Mouse (Mus musculus): Measurements from ENCODE around the gene Lypd6b.

Lypd6b gene

DNA sequence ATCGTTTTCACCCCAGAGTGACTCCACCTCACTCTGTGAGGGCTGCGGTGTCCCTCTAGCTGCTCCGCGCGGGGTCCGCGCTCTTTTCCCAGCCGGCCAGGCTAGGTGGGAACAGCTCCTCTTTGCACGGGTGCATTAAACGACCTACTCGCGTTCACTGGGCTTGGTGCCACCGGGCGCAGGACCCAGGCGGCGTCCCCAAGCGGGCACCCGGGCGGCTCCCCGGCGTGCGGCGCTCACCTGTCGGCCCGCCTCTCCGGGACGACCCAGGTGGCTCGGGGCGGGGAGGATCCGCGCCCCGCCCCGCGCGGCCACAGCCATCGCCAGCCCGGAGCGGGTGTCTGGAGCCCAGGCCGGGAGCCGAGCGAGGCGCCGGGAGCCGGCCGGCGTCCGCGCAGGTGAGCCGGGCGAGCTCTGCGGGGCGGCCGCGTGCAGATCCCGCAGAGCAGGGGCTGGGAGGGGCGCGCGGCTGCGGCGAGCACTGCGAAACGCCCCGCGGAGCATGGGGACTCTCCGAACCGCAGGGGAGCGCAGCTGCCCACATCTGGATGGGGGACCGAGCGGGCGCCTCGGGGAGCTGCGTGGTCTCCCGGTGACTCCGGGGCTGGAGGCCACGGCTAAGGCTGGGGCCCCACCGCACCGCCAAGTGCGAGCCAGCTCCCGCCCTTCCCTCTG is at the start of gene Lypd6b:
Gene Lypd6b (plus strand): TSS at position 313 of the 675 bp plus-strand sequence.
- DNase-seq (ENCODE audit: low spot score), result no peak

DNA sequence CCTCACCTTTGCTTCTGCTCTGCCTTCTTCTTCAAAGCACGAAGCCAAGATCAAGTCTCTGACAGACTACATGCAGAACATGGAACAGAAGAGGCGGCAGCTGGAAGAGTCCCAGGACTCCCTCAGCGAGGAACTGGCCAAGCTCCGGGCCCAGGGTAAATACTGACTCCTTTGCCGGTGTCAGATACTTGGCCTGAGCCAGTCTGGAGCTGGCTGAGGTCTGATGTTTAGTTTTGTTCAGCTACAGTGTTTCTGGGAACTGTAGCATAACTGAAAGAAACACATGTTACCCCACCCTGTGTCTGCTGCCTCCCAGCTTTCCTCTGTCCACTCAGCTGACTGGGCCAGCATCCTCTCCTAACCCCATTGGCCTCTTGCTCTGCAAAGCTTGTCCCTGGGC is 48.4 kb upstream of the Lypd6b start:
- DNase-seq (ENCODE audit: low spot score), result no peak

DNA sequence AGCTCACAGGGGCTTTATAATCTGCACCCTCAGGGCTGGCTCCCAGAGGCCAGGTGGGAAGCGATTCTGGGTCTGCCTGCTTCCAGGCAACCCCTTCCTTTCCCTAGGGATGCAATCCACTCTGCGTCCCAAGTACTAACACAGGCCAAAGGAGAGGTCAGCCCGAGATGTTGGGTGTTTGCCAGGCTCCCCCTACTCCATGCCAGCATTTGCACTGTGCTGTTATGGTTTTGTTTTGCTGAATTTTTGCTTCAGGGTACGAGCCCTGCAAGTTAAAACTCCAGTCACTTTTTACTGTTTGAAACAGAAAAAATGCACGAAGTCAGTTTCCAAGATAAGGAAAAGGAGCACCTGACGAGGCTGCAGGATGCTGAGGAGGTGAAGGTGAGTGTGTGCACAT is 46.5 kb upstream of the Lypd6b start:
- DNase-seq (ENCODE audit: low spot score), result no peak

DNA sequence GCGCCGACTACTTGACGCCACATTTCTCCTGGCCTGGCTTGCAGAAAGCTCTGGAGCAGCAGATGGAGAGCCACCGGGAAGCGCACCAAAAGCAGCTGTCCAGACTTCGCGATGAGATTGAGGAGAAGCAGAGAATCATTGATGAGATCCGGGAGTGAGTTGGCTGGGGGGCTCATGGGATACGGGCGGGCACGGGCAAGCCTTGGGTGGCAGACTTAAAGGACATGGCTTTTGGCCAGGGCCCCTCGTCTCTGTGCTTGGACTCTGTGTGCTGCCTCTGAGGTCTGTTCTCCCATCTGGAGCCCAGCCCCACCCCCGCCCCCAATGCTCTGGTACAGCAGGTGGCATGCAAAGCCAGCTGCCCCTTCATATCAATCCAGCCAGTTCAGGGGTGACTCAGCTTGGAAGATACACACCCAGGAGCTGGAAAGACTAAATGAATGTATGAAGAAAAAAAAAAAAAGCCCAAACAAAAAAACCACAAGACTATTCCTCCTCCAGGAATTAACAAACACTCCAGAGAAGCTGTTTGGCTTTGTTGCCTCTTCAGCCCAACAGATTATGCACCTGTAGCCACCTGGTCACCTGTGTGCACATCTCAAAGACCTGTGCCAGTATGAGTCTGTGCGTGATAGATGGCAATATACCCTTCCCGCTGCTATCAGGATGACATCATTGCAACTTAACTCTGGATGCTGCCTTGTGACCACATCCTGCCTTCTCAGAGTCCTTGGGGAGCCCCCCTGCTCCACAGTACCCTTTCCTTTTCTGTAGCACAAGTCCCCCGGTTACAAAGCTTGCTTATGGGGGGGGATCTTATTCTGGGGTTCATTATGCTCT is 45.4 kb upstream of the Lypd6b start:
- no peak for DNase-seq (ENCODE audit: low spot score)

DNA sequence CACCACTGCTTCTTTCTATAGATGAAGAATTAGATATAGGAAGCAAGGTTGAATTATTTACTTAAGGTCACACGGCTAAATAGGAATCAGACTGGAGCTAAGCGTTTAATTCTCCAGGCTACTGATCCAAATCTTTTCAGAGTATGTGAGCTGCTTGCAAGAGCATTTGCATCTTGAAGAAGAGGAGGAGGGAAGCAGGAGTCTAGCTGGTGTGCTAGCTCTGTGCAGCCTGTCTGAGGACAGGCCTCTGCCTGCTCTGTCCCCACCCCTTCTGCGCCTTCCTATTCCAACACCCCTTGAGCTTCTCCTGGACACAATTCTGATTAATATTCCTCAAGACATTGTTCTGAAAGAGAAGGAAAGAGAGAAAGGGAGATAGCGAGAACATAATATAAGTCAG is 44.6 kb upstream of the Lypd6b start:
- DNase-seq (ENCODE audit: low spot score), result no peak

DNA sequence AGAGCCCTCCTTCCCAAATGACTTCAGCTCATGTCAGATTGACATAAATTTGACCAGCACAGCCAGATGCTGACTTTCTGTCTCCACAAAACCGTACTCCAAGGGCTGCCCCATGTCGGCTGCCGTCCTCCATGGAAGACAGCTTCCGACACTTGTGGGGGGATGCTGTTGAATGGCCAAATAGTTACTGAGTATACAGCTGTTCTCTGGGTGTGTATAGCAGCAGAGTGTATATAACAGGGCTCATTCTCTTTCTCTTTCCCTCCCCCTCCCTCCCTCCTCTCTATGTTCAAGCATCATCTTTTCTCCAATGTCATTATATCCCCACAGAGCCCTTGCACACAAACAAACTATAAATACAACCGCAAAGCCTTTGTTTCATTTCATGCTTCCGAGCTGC is 43.7 kb upstream of the Lypd6b start:
- DNase-seq (ENCODE audit: low spot score), result no peak

DNA sequence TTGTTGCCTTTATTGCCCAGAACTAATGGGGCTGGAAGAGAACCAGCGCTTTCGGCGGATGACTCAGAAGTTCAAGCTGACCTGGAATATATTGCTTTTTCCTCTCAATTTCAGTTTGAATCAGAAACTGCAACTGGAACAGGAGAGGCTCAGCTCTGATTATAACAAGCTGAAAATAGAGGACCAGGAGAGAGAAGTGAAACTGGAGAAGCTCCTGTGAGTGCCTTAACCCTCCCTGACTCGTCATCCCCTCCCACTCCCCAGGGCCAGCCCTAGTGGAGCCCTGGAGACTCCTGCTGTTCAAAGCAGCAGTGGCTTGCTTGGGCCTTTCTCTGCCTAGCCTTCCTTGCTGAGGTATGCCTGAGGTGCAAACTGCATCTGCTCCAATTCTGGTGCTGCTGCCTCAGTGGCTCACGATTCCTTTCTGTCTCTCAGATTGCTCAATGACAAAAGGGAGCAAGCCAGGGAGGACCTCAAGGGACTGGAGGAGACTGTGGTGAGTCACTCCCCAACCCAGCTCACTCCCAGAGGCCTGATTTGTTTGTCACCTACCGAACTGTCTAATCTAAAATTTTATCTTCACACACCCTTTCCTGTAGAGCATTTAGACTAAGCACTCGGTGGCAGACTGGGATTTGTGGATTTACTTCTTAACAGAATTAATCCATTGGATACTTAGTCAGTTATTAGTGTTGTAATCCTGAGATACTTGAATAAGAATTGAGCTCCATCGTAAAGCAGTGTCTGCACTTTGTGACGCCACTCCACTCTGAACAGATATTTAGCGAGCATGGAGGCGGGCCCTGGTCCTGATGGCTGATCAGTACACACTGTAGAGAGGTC is 43.0 kb upstream of the Lypd6b start:
- DNase-seq (ENCODE audit: low spot score), result no peak

DNA sequence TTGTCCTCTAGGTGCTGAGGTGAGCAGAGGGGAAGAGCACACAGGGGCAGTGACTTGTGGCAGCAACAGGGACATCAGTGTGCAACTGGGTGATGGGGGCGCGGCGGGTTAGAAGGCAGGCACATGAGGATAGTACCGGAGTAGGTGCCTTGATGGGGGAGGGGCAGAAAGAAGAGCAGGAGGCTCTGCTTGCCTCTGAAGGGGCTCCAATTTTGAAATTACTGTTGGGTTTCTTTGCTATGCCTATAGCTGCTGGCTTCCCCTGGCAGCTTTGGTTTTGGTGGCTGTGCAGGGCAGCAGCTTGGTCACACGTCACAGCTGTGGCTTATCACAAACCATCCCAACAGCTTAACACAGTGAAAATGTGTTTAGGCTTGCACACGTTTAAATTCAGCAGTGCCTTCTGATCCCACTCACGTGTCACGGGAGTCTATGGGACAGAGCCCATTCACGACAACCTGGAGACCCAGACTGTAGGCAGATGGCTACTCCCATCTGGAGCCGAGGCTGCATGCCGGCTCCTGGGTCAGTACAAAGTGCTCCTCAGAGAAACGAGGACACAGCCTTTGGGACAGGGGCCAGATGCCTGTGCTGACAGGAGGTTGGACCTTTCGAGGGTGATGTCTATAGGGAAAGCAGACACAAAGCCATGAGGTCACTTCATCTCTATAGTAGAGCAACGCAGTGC is 42.2 kb upstream of the Lypd6b start:
- no peak for DNase-seq (ENCODE audit: low spot score)

DNA sequence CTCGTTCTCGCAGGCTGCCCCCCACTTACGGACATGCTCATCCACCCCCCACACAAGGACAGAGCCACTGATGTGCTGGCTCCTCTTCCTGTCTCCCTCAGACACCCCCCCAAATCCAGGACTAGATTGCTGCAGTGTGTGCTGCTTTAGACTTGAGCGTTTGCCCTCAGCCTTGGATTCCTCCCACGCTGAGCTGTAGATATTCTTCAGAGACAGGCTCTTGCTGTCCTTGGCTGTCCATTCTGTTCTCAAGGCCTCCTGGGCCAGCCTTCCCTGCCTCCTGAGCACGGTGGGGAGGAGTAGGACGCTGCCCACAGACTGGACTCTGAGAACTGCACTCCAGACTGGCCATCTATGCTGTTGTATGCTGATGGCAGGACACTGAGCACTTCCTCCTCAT is 40.5 kb upstream of the Lypd6b start:
- peak; percentile 68 for DNase-seq (ENCODE audit: low spot score)

DNA sequence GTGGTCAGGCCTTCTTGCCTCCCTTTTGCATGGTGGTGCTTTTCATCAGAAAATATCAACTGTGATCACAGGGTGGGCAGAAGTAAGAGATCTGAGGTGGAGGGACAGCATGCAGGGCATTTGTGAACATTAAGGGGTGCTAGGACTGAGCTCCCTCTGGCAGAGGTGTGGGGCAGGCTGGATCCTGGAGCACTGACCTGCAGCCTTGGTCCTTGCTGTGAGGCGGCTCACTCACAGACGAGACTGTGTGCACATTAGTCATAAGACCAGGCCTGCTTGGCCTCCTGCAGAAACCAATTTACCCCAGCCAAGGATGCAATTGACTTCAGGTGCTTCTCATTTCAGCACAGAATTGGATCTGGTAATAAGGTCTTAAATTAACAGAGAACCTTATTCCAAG is 39.8 kb upstream of the Lypd6b start:
- no peak for DNase-seq (ENCODE audit: low spot score)

DNA sequence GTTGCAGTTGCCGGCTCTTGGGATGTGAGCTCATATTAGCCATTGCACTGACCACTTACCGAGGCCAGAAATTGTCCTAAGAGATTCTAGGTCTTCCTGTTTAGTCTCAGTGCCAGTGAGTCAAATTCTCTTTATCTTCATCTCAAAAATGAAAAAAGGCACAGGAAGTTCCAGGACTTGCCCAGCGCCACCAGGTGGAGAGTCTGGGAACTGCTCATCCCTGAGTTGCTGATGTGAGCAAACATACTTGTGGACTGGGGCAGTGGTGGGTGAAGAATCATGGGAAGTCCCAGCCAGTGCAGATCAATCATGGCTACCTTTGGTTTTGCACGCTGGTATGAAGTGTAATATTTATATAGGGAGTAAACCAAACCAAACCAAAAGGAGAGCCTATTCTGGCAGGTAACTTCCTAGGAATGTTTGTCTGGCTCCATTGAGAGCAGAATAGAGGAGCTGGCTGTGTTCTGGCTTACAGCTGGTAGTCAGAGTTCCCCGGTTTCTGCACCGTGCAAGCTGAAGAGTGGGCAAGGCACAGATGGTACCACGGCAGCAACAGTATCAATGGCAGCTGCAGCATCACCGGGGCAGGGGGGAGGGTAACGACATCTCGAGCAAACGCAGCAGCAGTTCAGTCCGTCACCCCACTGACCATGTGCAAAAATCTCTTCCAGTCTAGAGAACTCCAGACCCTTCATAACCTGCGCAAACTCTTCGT is 38.7 kb upstream of the Lypd6b start:
- peak; percentile 80 for DNase-seq (ENCODE audit: low spot score)

DNA sequence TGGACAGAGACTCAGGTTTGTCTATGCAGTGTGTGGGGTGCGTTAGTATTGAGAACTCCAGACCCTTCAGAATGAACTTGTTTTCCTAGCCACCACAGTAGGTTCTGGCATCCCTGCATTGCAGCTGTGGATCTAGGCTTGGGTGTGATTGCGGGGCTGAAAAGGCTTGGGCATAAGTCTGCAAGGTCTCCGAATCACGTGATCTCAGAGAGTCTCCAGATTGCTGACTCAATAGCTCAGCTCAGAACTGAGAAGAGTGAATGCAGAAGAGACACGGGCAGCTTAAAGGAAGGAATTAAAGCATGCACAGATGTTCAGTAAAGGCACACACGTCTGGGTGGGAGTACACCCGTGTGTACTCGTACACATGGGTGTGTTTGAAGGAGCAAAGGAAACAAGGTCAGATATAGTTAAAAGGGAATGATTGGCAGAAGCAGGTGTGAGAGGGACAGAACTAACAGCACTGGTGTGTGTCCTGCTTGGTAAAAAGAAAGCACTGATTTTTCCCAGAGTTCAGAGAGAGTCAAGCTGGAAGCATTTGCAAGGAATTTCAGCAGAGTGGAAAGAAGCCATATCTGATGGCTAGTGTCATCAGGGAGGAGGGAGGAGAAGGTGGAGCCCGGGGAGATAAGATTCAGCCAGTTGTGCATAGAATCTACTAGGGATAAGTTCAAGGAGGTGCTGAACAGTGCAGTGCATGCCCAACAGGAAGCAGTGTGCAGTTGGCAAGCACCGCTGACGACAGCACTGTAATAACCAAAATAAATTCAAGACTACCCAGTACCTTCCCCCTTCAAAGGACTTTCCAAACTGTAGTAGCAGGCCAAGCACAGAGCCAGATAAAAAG is 37.5 kb upstream of the Lypd6b start:
- DNase-seq (ENCODE audit: low spot score), result no peak

DNA sequence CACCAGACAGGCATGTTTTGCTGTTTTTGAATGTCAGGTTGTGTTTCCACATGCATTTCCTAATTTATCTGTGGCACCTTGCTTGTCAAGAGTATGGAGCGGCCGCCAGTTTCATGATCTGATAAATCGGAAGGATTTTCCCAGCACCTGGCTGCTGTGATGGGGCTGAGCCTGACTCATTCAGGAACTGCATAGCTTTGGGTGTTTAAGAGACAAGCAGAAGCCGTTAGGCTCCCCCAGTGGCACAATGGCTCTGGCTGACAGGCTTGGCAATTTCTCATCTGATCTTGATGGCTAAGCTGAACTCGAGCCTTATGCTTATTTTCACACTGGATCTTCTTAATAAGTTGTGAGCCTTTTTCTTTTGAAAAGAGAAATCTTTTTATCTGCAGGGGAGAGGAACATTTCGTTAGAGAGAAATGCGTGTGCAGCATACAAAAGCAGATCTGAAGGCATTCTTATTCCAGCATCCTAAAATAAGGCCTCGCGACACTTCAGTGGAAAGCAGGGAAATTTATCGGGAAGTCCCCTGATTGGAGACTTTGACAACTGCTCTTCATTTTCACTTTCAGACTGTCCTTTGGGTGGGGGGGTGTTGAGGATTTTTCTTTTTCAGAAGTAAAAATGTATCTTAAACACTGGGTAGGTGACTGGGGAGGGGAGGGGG is 35.8 kb upstream of the Lypd6b start:
- no peak for DNase-seq (ENCODE audit: low spot score)

DNA sequence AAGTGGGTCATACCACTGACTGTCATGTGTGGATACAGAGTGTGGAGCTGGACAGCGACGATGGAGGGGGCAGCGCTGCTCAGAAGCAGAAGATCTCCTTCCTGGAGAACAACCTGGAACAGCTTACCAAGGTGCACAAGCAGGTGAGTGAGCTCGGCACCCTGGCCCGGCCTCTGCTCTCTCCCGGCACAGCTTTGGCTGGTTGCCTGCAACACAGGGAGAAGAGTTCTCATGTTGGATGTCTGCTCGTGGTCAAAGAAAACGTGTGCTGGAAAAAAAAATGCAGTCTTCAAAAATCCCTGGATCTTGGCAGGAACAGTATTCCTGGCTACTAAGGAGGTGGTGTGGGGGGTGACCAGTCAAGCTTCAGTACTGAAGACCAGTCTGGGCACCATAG is 35.3 kb upstream of the Lypd6b start:
- no peak for DNase-seq (ENCODE audit: low spot score)

DNA sequence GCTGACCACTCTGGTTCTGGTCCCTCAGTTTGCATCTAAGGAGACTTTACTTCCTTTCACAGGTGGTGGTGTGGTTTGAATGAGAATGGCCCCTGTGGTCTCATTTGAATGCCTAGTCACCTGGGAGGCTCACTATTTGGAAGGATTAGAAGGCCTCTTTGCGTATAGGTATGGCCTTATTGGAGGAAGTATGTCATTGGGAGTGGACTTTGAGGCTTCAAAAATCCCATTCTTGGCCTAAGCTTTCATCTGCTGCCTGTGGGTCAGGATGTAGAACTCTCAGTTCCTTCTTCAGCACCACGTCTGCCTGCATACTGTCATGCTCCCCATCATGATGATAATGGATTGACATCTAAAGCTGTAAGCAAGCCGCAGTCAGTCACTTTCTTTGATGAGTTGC is 34.4 kb upstream of the Lypd6b start:
- DNase-seq (ENCODE audit: low spot score), result no peak

DNA sequence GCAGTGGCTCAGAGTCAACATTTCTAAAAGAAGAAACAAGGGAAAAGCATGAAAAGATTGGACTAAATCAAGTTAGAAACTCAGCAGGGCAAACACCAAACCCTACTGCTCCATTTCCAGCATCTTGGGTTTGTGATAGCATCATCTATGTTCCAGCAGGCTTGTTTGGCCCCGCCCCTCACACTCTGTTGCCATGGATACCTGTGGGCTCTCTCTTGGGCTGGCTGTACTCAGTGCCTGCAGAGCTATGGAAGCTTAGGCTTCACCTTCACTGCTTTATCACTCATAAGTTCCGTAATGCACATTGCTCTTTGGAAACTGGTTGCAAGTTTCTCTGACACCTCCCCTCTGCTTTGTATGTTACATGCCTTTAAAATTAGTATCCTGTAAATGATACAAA is 32.4 kb upstream of the Lypd6b start:
- no peak for DNase-seq (ENCODE audit: low spot score)

DNA sequence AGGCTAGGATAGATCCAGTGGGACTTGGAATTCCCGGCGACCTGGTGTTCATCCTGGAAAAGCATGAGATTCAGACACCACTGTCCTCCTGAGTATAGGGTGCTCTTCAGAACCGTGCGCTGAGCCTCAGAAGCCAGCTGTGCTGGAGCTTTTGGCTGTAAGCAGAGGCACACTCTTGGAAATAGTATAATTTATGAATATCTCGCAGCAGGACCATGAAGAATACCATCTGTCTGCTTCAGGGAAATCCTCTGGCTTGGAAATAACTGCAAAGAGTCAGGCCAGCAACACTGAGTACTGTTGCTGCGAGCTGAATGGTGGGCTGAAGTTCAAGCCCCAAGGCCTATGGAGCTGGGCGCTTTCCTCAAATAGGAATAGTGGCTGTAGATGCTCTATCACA is 29.9 kb upstream of the Lypd6b start:
- DNase-seq (ENCODE audit: low spot score), result no peak

DNA sequence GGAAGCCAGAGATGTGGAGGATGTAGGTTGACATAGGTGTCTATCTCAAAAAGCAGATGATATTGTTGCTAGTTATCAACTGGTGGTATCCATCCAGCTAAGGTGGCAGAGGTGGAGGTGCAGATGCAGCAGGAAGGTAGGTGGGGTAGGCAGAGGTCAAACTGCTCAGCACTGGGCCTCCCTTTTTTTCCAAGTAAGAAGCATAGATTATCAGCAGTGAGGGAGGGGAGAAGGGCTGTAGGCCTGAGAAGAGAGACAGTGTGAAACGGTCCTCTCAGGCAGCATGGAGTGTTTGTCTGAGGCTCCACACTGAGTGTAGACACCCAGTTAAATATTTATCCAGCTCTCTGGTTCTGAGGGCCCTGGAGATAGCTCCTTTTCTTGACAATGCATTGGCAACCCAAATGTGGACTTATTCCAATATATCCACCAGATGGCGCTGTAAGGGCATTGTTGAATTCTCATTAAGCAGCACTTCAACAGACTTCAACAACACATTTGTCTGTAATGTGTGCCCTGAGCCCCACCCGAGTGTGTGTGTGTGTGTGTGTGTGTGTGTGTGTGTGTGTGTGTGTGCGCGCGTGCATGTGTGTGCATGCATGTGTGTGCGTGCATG is 23.0 kb upstream of the Lypd6b start:
- DNase-seq (ENCODE audit: low spot score), result no peak

DNA sequence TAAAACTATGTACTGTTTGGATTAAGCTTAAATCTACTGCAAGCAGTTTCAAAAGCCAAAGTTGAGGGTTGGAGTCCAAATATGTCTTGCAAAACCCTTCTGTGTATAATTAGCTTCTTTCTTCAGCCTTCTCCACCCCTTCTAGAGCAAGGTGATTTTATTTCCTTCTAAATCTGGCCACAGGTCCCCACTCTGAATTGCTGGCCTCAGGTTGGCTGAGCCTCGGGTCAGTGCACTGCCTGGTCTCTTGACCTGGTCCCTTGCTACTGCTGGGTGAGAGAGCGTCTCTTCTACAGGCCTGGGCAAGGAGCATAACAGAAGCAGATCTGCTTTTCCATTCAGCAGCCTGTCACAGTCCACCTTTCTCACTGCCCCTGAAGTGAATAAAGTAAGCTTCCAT is 18.6 kb upstream of the Lypd6b start:
- DNase-seq (ENCODE audit: low spot score), result no peak

DNA sequence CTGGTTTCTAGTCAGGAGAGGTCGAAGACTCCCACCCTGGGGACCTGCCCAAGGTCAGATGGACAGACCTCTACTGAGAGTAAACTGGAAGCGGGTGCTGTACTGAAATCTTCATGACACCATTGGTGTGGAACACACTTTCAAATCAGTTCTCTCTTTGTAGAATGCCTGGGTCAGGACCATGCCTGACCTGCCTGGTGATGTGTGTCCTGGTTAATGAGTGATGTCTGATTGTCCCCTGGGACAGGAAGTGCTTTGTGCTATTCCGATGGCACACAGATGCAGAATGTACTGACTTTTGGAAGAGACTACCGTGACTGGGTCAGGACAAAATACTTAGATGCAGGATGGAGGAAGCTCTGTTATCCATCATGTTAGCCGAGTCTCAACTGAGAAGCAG is 17.0 kb upstream of the Lypd6b start:
- no peak for DNase-seq (ENCODE audit: low spot score)

Measured in testis, postnatal 10 days (tissue).